Mouse (Mus musculus): ENCODE results near the gene Slc38a8.

Slc38a8 gene

GRCm38 (mm10) chr8:119484145-119484896 is 17.2 kb downstream of the Slc38a8 start:
- DNase-seq (ENCODE audit: low spot score) = no peak

GRCm38 (mm10) chr8:119478684-119479083 is 22.8 kb downstream of the Slc38a8 start:
- no peak for DNase-seq (ENCODE audit: low spot score)

GRCm38 (mm10) chr8:119468091-119468490 is 33.4 kb downstream of the Slc38a8 start:
- DNase-seq (ENCODE audit: low spot score) = no peak

- DNase-seq (ENCODE audit: low spot score) = no peak
Observed at GRCm38 (mm10) chr8:119466794-119467193, 34.7 kb downstream of the Slc38a8 start.

- no peak for DNase-seq (ENCODE audit: low spot score)
Observed at GRCm38 (mm10) chr8:119466105-119466504, 35.4 kb downstream of the Slc38a8 start.

GRCm38 (mm10) chr8:119463709-119464108 is 37.8 kb downstream of the Slc38a8 start:
- no peak for DNase-seq (ENCODE audit: low spot score)

- no peak for DNase-seq (ENCODE audit: low spot score)
Observed at GRCm38 (mm10) chr8:119461356-119461755, 40.1 kb downstream of the Slc38a8 start.

- DNase-seq (ENCODE audit: low spot score) = no peak
Observed at GRCm38 (mm10) chr8:119459724-119460123, 41.8 kb downstream of the Slc38a8 start.

- DNase-seq (ENCODE audit: low spot score) = no peak
Observed at GRCm38 (mm10) chr8:119456045-119456444, 45.5 kb downstream of the Slc38a8 start.

GRCm38 (mm10) chr8:119452919-119453318 is 48.6 kb downstream of the Slc38a8 start:
- DNase-seq (ENCODE audit: low spot score) = no peak

- DNase-seq (ENCODE audit: low spot score) = no peak
Observed at GRCm38 (mm10) chr8:119451131-119451530, 50.4 kb downstream of the Slc38a8 start.

- no peak for DNase-seq (ENCODE audit: low spot score)
Observed at GRCm38 (mm10) chr8:119449627-119450026, 51.9 kb downstream of the Slc38a8 start.

GRCm38 (mm10) chr8:119447781-119448170 is 53.7 kb downstream of the Slc38a8 start:
- no peak for DNase-seq (ENCODE audit: low spot score)

- DNase-seq (ENCODE audit: low spot score) = no peak
Observed at GRCm38 (mm10) chr8:119446990-119447780, 54.3 kb downstream of the Slc38a8 start.

GRCm38 (mm10) chr8:119446211-119446989 is 55.1 kb downstream of the Slc38a8 start, which contains the start of gene Necab2:
Necab2 (plus strand) TSS chr8:119446719.
- DNase-seq (ENCODE audit: low spot score) = peak; percentile 35

GRCm38 (mm10) chr8:119442970-119443369 is 58.5 kb downstream of the Slc38a8 start:
- DNase-seq (ENCODE audit: low spot score) = no peak

GRCm38 (mm10) chr8:119442013-119442412 is 59.5 kb downstream of the Slc38a8 start:
- no peak for DNase-seq (ENCODE audit: low spot score)

- no peak for DNase-seq (ENCODE audit: low spot score)
Observed at GRCm38 (mm10) chr8:119440952-119441270, 60.6 kb downstream of the Slc38a8 start.

GRCm38 (mm10) chr8:119440250-119440951 is 61.1 kb downstream of the Slc38a8 start:
- peak; percentile 42 for DNase-seq (ENCODE audit: low spot score)

GRCm38 (mm10) chr8:119439893-119440249 is 61.6 kb downstream of the Slc38a8 start:
- DNase-seq (ENCODE audit: low spot score) = no peak

GRCm38 (mm10) chr8:119439424-119439823 is 62.1 kb downstream of the Slc38a8 start:
- DNase-seq (ENCODE audit: low spot score) = no peak

- no peak for DNase-seq (ENCODE audit: low spot score)
Observed at GRCm38 (mm10) chr8:119438876-119439275, 62.6 kb downstream of the Slc38a8 start.
